Mouse (Mus musculus) intestine, embryonic 14.5 days (tissue): ENCODE results near the gene Csta1. TPM values are rescaled to one million over a fixed set of nuclear protein-coding genes. Genes with fewer than 3 reads are reported as not detected.

Experiments
- ATAC-seq: fragments of 200-750 bp; cut with Nextera tagmentation; replicated peaks from 2 replicates; pipeline ENCODE4 v1.8.0; 2017; ENCODE audit warnings: low read depth, moderate number of reproducible peaks, moderate TSS enrichment, moderate library complexity; ENCODE audit not compliant: low FRiP score, low TSS enrichment
- DNase-seq: peaks from one replicate; pipeline ENCODE4 v3.0.0-alpha.2; 2018; ENCODE audit warnings: low spot score
- H3K27ac ChIP-seq: fragments of 300-500 bp; sonication (generic); 2 replicates; pipeline ENCODE4 v1.5.1; 2014; ENCODE audit warnings: low read depth, mild to moderate bottlenecking, control low read depth
- H3K27me3 ChIP-seq: fragments of 300-500 bp; sonication (generic); replicated peaks from 2 replicates; pipeline ENCODE4 v1.6.1; 2014; ENCODE audit warnings: low read length, control low read depth; ENCODE audit not compliant: control insufficient read depth, insufficient read depth
- H3K36me3 ChIP-seq: fragments of 300-500 bp; sonication (generic); 2 replicates; pipeline ENCODE4 v1.6.1; 2014; ENCODE audit warnings: low read length, control low read depth; ENCODE audit not compliant: control insufficient read depth, insufficient read depth
- H3K4me1 ChIP-seq: fragments of 300-500 bp; sonication (generic); replicated peaks from 2 replicates; pipeline ENCODE4 v1.6.1; 2014; ENCODE audit warnings: low read length, control low read depth, mixed read lengths; ENCODE audit not compliant: control insufficient read depth, insufficient read depth
- H3K4me2 ChIP-seq: fragments of 300-500 bp; sonication (generic); 2 replicates; pipeline ENCODE4 v1.6.1; 2014; ENCODE audit warnings: low read length
- H3K4me3 ChIP-seq: fragments of 300-500 bp; sonication (generic); 2 replicates; pipeline ENCODE4 v1.5.1; 2014; ENCODE audit warnings: low read depth, low read length, control low read depth, mixed read lengths
- H3K9ac ChIP-seq: fragments of 300-500 bp; sonication (generic); 2 replicates; pipeline ENCODE4 v1.6.1; 2014; ENCODE audit warnings: mild to moderate bottlenecking, low read length
- H3K9me3 ChIP-seq: fragments of 300-500 bp; sonication (generic); 2 replicates; pipeline ENCODE4 v1.6.1; 2016; ENCODE audit warnings: low read length, control low read depth; ENCODE audit not compliant: control insufficient read depth
- WGBS: fragments of 180-500 bp; shearing (Covaris S2); extraction: QIAGEN DNeasy Blood & Tissue Kit; methylation state at CpG from one replicate; pipeline ENCODE4 v1.1.7; 2014; 5-methylcytosine and 5-hydroxymethylcytosine counted together
- polyA plus RNA-seq: library from polyadenylated mRNA; unstranded; fragments of >200 nt; fragmentation: Nextera tagmentation; extraction: Ambion mirVana; gene quantifications from 2 replicates; pipeline ENCODE4 v1.2.1, GENCODE M21; 2014

The Csta1 gene
- polyA plus RNA-seq, 1 experiment from 2014 or later: 0.05 TPM

DNA sequence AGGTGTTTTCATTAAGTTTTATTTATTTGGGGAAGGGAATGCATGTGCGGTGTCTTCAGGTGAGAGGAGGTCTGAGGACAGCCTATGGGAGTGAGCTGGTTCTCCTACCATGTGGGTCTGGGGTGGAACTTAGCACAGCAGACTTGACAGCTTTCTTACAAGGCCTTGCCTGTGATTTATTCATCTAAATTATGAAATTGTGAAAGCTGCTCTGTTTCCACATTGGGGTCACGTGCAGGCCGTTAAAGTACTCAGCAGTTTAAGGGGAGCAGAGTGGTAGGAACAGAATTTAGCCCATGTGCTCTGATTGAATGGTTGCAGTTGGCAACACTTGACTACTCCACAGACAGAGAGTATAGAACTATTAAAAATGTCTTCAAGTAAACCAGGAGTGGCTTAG, 51.1 kb downstream of the Csta1 start:
- WGBS: 93% methylated on average over 3 of the region's 3 CpGs
- H3K4me2 ChIP-seq: no peak overlapping the region
- no peak for DNase-seq

DNA sequence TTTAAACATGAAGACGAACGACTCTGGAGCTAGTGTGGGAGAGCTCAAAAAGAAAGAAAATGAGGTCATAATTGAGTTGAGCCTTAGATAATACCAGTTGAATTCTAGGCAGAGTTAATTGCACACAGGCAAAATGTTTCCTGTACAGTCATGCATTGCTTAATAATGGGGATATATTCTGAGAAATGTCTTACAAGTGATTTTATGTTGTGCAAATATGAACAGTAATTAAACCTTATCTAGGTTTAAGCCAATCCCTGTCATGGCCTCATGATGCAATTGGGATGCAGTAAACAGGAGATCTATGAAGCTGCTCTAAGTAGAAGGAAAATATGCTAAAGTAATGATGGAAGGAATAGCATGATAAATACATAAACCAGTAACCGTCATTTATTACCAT, 56.3 kb downstream of the Csta1 start:
- H3K27me3 ChIP-seq: no peaks in the 10 kb centered on the region
- DNase-seq: no peak
- WGBS: 92% methylated on average over 3 of the region's 3 CpGs
- no peak overlapping the region for H3K4me2 ChIP-seq
- no peak overlapping the region for H3K27ac ChIP-seq
- H3K4me3 ChIP-seq: no peak overlapping the region
- H3K9ac ChIP-seq: no peak overlapping the region
- peaks cover 6% of the 10 kb centered on the region; the same call in 1 of the 2 replicates for H3K4me1 ChIP-seq
- no peak for ATAC-seq
- no peaks in the 10 kb centered on the region for H3K36me3 ChIP-seq
- H3K9me3 ChIP-seq: no peaks in the 10 kb centered on the region

More for the DNA sequence above, 51.1 kb downstream of the Csta1 start:
- H3K4me1 ChIP-seq: no peaks in the 10 kb centered on the region
- no peak overlapping the region for H3K27ac ChIP-seq
- no peak for ATAC-seq
- H3K4me3 ChIP-seq: no peak overlapping the region
- peaks cover 16% of the 10 kb centered on the region for H3K36me3 ChIP-seq
- no peaks in the 10 kb centered on the region for H3K27me3 ChIP-seq
- no peaks in the 10 kb centered on the region for H3K9me3 ChIP-seq
- no peak overlapping the region for H3K9ac ChIP-seq

- Histone ChIP-seq H3K4me2 (peak overlapping the region; percentile 80), H3K9ac (peak overlapping the region; percentile 85), H3K36me3 (0 out of 2 replicates have a peak, but pooled peaks cover 2% of the 10 kb centered on the region), H3K4me3 (peak overlapping the region; percentile 73), H3K4me1 (peaks cover 24% of the 10 kb centered on the region), H3K27ac (peak overlapping the region; percentile 98), H3K27me3 (no peaks in the 10 kb centered on the region), H3K9me3 (no peaks in the 10 kb centered on the region)
- DNase-seq (no peak), ATAC-seq (no peak)
- WGBS: 28% methylated on average over 8 of the region's 8 CpGs
Measured at GRCm38 (mm10) chr16:36072410-36073011, 58.5 kb downstream of the Csta1 start.

- Histone ChIP-seq H3K4me1 (peaks cover 24% of the 10 kb centered on the region), H3K9me3 (no peaks in the 10 kb centered on the region), H3K27me3 (no peaks in the 10 kb centered on the region), H3K27ac (peak within 1 kb of the TSS; percentile 98), H3K4me2 (peak within 1 kb of the TSS; percentile 80), H3K36me3 (0 out of 2 replicates have a peak, but pooled peaks cover 6% of the 10 kb centered on the region), H3K9ac (peak within 1 kb of the TSS; percentile 85), H3K4me3 (peak within 1 kb of the TSS; percentile 73)
- peak; percentile 97 for DNase-seq
- peak; percentile 97 for ATAC-seq
- WGBS: under 1% methylated on average over 80 of the region's 81 CpGs
Measured at GRCm38 (mm10) chr16:36071450-36072379, 59.3 kb downstream of the Csta1 start, which contains the start of the genes Fam162a and Ccdc58. TSS of gene Fam162a (minus strand) at chr16:36071594. TSS of gene Ccdc58 (plus strand) at chr16:36071685.

GRCm38 (mm10) chr16:36071071-36071449, 60.0 kb downstream of the Csta1 start:
- Histone ChIP-seq H3K4me1 (peaks cover 24% of the 10 kb centered on the region), H3K9ac (peak overlapping the region; percentile 85), H3K27ac (peak overlapping the region; percentile 98), H3K4me3 (peak overlapping the region; percentile 73), H3K9me3 (no peaks in the 10 kb centered on the region), H3K4me2 (peak overlapping the region; percentile 80), H3K36me3 (0 out of 2 replicates have a peak, but pooled peaks cover 6% of the 10 kb centered on the region), H3K27me3 (no peaks in the 10 kb centered on the region)
- ATAC-seq (no peak; the same call in 1 of the 2 replicates), DNase-seq (no peak)
- under 1% methylated on average over 16 of the region's 16 CpGs for WGBS

Other genes starting within 250 kb of the Csta1 start
- 9.3 and 11.0 TPM in 2 replicates for gene Parp9, start 192.8 kb downstream of the Csta1 start, polyA plus RNA-seq
- gene Dtx3l, start 192.1 kb downstream of the Csta1 start, polyA plus RNA-seq: 8.0 and 8.2 TPM in 2 replicates
- gene Kpna1, start 152.5 kb downstream of the Csta1 start, polyA plus RNA-seq: 44.4 and 48.1 TPM in 2 replicates
- 8.5 and 8.7 TPM in 2 replicates for gene Wdr5b, start 90.1 kb downstream of the Csta1 start, polyA plus RNA-seq
- gene Fam162a, start 59.6 kb downstream of the Csta1 start, polyA plus RNA-seq: 424 and 457 TPM in 2 replicates
- 92.4 and 93.1 TPM in 2 replicates for gene Ccdc58, start 59.6 kb downstream of the Csta1 start, polyA plus RNA-seq
- gene Stfa2l1, start 25.6 kb upstream of the Csta1 start, polyA plus RNA-seq: not detected in 2 replicates
- 1.6 TPM in 1 of 2 replicates, not detected in the other for gene Gm5483, start 53.0 kb upstream of the Csta1 start, polyA plus RNA-seq
- gene Gm5416, start 79.2 kb upstream of the Csta1 start, polyA plus RNA-seq: not detected in 2 replicates
- not detected in 2 replicates for gene 2010005H15Rik, start 90.2 kb upstream of the Csta1 start, polyA plus RNA-seq
- 0.70 and 2.6 TPM in 2 replicates for gene Stfa1, start 145.7 kb upstream of the Csta1 start, polyA plus RNA-seq
- not detected in 2 replicates for gene BC117090, start 203.1 kb upstream of the Csta1 start, polyA plus RNA-seq
- gene BC100530, start 236.5 kb upstream of the Csta1 start, polyA plus RNA-seq: 0.36 and 1.3 TPM in 2 replicates